Mouse (Mus musculus): ENCODE measurements around the gene Acsl5.

- TF ChIP-seq E2F4 (IDR thresholded peaks at IDR 0.05; ENCODE audit: insufficient read depth) (no peak), MYOD1 (IDR thresholded peaks at IDR 0.05; ENCODE audit: control insufficient read depth in 1 of 3, insufficient read length in 2 of 3, low read depth in 2 of 3) (no peak), USF1 (IDR thresholded peaks at IDR 0.05; ENCODE audit: low read depth) (no peak)
These were observed at the start of gene Acsl5 for GRCm38 (mm10) chr19:55251383-55252124.

Data from myocyte (in vitro differentiated cells).